Mouse (Mus musculus) 3134 (cell line): ENCODE measurements around the gene Arhgap19.

Experiments used
- DNase-seq: peaks from one replicate; pipeline ENCODE4 v3.0.0-alpha.2; 2011; ENCODE audit warnings: low spot score; ENCODE audit not compliant: insufficient read length; ENCODE audit errors: extremely low read depth

Gene Arhgap19

DNA sequence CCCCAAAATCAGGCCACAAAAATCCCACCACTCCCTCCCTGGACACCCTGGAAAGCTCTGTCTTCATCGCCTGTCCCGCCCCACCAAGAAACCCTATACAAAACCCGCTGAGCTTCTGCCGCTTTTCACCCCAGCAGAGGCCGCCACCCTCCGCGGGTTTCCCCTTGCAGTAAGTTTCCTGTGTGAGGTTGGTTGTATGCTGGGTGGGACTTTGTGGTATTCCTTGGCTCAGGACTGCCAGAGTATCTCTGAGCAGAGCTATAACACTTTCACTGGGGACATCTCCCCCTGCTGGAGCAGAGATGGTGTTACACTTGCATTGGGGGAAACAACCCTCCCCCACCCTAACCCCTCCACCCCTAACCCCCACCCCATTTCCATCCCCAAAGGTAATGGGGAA lies 1.5 kb upstream of the Arhgap19 start:
- DNase-seq: no peak

DNA sequence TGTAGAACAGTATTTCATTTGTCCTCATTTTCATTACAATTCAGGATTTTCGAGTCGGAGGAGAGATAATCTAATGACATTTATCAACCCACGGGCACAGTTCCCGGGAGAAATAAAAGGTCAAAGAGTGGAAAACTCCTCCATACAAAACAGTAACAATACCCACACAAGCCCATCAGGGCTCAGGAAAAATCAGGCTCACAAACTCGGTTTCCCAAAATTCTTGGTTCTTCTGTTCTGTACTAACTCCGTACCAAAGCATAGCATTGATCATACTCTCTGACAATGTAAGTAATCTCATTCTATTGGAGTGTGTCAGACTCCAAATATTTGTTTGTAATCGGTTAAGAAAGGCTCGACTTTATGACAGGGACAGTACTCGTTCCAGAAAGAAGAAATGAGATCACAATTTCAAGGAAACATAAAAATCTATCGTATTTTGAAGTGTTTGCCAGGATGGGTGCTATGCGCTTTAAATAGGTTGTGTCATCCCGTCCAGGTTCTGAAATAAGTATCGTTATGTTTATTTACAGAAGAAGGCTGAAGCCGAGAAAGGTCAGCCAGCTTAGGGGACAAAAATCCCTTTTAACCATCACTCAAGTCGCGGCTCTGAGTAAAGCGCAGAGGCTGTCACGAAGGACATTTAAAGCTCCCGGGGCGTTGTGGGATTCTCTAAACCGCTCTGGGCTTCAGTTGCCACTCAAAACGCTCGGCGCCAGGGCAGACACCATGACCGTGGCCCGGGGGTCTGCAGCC lies 683 bp downstream of the Arhgap19 start:
- no peak for DNase-seq

GRCm38 (mm10) chr19:41800451-41800850 lies 1.4 kb downstream of the Arhgap19 start:
- DNase-seq: no peak

DNA sequence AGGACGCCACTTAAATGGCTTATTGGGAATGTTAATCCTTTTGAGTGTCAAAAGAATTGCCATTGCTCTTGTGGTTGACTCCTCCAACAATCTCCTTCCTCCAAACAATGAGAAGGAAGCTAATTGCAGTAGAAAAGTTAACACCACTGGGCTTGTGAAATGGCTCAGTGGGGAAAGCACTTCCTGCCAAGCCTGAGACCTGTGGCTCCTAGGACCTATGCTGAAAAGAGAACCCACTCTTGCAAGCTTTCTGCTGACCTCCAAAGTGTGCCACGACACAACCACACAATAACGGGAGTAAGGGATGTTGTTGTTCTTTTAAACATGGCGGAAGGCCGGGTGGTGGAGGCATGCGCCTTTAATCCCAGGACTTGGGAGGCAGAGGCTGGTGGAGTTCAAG lies 4.3 kb downstream of the Arhgap19 start:
- no peak for DNase-seq

DNA sequence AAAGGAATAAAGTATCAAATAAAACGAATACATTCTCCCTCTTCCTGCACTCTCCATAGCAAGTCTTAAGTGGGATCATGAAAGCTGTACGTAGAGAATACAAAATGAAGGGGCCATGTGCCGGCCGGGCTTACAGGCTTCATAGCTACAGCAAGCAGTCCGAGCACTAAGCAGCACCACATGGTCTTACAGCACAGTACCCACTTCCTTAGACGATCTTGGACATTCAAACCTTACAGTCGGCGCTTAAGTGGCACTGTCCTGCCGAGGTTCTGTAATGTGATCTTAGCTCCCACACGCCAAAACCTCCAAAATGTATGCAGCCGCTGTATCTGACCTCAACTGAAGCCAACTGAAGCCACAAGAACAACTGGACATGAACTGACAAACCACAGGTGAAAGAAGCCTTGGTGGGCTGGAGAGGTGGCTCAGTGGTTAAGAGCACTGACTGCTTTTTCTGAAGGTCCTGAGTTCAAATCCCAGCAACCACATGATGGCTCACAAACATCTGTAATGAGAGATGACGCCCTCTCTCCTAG lies 5.0 kb downstream of the Arhgap19 start:
- DNase-seq: peak; percentile 52

DNA sequence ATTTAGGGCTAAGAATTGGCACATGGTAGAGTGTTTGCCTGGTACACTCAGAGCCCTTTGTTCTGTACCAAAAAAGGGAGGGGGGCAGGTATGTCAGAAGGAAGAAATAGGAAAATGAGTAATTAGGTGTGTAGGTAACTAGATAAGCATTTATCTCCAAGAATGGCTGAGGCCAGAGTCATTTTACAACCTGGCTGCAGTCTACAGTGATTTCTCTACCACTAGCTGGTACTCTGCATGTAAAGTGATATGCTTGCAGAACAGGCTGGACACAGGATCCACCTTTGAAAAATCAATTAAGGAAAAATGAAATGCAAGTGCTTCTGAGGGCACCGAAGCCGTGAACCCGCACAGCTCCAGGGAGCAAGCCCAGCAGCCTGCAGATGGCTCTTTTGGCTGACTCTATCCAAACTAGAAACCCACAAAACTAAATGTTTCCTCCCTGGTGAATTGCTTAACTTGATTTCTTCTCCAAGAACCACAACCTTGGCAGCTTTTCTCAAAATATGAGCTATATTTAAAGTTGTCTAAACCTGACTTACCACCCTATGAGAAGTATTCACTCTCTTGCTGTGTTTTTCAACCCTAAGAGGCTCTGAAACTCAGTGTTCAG lies 5.6 kb downstream of the Arhgap19 start:
- peak; percentile 40 for DNase-seq

DNA sequence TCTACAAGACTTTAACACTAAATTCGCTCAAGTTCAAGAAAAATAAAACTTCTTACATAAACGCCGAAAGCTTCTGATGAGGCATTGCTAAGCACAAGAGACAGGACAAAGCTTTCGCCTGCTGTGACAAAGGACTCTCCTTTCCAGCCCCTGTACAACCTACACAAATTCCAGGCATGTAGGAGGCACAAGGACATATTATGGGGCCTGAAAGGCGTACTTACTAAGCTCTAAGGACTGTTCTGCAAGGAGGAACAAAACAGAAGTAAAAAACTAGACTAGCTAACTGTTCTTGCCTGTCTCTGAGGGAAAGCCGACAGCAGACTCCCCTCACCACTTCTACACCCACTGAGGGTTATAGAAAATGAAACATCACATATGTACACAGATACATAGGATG lies 6.9 kb downstream of the Arhgap19 start:
- DNase-seq: no peak

DNA sequence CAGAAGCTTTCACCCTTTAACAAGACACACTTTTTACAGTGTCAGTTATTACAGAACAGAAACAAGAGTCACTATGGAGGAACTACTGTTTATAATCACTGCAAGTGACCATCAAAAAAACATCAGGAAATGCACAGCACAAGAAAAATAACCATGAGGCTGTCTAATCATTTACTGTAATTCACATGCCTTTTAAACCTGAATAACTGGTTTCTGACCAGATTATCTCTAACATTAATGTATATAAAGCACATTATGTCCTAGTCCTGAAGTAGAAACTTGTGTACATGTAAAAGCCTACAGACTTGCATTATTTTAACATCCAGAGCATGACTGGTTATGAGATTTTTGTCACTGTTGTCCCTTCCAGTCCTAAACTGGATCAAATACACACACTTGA lies 7.8 kb downstream of the Arhgap19 start:
- no peak for DNase-seq

- no peak for DNase-seq
Measured at GRCm38 (mm10) chr19:41792934-41793486, 8.8 kb downstream of the Arhgap19 start.

- no peak for DNase-seq
Measured at GRCm38 (mm10) chr19:41791384-41791783, 10.5 kb downstream of the Arhgap19 start.

DNA sequence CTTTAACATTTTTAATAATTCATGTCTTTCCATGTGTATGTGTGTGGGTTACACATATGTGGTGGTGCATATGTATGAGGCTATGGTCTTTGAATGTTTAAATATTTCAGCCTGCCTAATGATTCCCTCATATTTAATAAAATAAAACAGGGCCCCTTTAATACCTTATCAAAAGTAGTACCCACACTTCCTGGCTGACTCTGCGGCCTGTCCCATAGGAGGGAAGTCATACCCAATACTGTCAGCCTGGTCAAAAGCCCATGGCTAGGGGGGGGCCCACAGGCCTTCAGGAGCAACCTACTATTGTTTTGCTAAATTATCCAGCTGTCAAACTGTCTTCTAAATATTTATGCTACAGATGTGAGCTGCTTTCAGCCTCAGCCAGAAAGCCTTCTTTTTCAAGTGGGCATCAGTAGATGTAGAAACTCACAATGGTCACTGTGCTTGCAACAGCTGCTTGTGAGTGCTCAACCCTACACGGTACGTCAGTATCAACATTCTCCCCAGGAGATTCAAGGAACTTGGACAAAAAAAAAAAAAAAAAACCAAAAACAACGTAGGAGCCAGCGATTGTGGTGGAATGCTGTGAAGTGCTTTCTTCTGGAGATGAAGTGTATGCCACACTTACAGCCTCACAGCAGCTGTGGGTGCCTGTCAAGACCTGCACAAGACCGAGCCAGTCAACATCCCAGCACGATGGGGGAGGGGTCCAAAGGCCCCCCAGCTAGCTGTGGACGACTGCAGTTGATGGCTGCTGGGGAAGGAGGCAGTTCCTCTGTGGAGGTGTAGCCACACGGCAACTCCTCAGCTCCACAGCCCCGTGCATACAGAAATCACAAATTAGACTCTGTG lies 12.5 kb downstream of the Arhgap19 start:
- DNase-seq: no peak

- no peak for DNase-seq
Measured at GRCm38 (mm10) chr19:41786896-41787295, 15.0 kb downstream of the Arhgap19 start.

- no peak for DNase-seq
Measured at GRCm38 (mm10) chr19:41777514-41777913, 24.3 kb downstream of the Arhgap19 start.

DNA sequence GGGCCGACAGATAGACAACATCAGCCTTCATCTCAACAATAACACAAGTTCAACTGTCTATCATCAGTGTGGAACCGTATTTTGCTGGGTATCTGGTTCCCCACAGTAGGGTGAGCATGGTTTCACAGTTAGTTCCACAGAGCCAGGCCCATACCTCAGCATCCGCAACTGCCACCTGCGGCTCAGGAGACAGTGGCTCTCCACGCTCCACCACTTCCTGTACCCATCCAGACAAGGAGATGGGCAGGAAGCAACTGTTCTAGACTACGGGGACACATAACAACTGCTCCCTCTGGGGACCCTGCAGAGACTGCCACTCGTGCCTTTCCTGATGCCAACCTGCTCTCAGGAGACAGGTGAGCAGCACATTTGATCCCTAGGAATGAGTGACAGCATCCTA lies 33.1 kb downstream of the Arhgap19 start:
- DNase-seq: no peak

- DNase-seq: no peak
Measured at GRCm38 (mm10) chr19:41766628-41767027, 35.2 kb downstream of the Arhgap19 start.

DNA sequence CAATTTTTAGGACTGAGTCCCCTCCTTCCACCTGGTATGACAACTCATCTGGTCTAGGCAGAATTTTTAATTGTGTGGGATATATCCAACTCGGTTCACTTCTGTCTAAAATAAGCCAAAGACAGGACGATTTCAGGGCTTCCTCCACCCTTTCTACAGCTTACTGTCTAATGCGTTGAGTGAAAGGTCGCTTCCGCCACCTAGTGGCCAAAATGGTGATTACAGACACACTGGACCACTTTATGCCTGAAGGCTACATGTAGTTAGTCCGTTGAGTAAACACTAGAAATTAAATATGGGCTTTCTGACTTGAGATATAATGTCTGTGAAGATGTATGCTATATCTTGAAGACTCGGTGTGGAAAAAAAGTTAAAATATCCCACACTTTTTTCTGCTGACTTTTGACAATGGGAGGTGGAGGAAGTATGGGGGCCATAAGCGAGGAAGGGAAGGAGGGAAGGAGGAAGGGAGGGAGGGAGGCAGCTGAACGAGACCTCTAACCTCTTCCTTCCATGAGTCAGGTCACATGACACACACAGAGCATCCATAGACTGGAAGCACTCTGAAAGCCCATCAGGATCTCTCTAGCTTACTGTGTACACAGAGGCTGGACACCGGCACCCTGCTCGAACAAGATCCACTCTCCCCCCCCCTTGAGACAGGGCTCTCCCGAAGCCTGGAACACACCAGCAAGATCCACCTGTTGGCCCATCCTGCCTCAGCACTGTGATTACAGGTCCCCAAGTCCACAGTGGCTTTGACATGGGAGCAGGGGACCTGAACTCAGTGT lies 37.8 kb downstream of the Arhgap19 start:
- DNase-seq: peak; percentile 34

GRCm38 (mm10) chr19:41761529-41761928 lies 40.3 kb downstream of the Arhgap19 start:
- no peak for DNase-seq

DNA sequence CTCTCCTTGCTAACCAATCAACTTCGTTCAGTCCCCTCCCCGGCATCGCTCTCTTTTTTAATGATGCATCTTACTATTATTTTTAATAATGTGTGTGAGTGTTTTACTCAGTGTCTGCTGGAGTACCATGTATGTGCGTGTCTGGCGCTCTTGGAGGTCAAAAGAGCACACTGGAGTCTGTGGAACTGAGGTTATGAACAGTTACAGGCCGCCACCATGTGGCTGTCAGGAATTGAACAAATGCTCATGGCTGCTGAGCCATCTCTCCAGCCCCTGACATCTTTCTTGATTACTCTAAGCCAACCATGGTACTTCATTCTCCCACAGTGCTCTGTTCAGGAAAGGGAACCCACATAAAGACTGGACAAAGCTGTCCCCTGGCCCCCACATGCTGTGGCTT lies 42.1 kb downstream of the Arhgap19 start:
- DNase-seq: no peak

DNA sequence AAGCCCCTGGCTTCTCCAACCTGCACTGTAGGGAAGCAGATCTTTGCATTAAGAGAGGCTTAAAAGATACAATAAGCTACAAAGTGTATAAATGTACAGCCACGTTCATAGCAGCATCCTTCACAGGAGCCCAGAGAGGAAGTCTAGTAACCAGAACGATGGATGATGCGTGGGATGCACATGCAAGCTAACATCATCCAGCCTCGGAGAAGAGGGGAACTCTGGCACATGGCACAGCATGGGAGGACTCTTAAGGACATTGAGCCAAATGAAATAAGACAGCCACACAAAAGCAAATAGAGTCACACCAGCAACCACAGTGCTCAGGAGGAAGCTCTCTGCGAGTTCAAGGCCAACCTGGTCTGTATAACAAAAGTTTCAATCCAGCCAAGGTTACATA lies 42.6 kb downstream of the Arhgap19 start:
- no peak for DNase-seq

- no peak for DNase-seq
Measured at GRCm38 (mm10) chr19:41754760-41755159, 47.1 kb downstream of the Arhgap19 start.
